Mouse (Mus musculus) stomach, embryonic 16.5 days (tissue): ENCODE measurements around the gene Eif5. TPM values are rescaled to one million over a fixed set of nuclear protein-coding genes. Genes with fewer than 3 reads are reported as not detected.
"Not testable (repeated sequence)": the region's sequence is repeated elsewhere in the genome, so short reads cannot be mapped to it uniquely, and the experiment has no call there.

ENCODE experiments used
- ATAC-seq: fragments of 200-750 bp; cut with Nextera tagmentation; 2 replicates; pipeline ENCODE4 v1.8.0; 2017; ENCODE audit warnings: moderate number of reproducible peaks, moderate TSS enrichment; ENCODE audit not compliant: insufficient read depth, low FRiP score
- H3K27ac ChIP-seq: fragments of 300-500 bp; sonication (generic); 2 replicates; pipeline ENCODE4 v1.5.1; 2014; ENCODE audit warnings: low read length
- H3K27me3 ChIP-seq: fragments of 300-500 bp; sonication (generic); 2 replicates; pipeline ENCODE4 v1.6.1; 2014; ENCODE audit warnings: low read length, control low read depth, mixed read lengths; ENCODE audit not compliant: control insufficient read depth, insufficient read depth
- H3K36me3 ChIP-seq: fragments of 300-500 bp; sonication (generic); 2 replicates; pipeline ENCODE4 v1.6.1; 2014; ENCODE audit warnings: low read length; ENCODE audit not compliant: control insufficient read depth, insufficient read depth
- H3K4me1 ChIP-seq: fragments of 300-500 bp; sonication (generic); 2 replicates; pipeline ENCODE4 v1.6.1; 2014; ENCODE audit warnings: low read length, control low read depth, mixed read lengths; ENCODE audit not compliant: control insufficient read depth, insufficient read depth
- H3K4me2 ChIP-seq: fragments of 300-500 bp; sonication (generic); 2 replicates; pipeline ENCODE4 v1.6.1; 2014; ENCODE audit warnings: low read depth, low read length, mixed read lengths
- H3K4me3 ChIP-seq: fragments of 300-500 bp; sonication (generic); replicated peaks from 2 replicates; pipeline ENCODE4 v1.5.1; 2014; ENCODE audit warnings: mild to moderate bottlenecking, low read length
- H3K9ac ChIP-seq: fragments of 300-500 bp; sonication (generic); 2 replicates; pipeline ENCODE4 v1.6.1; 2014; ENCODE audit warnings: low read length
- H3K9me3 ChIP-seq: fragments of 300-500 bp; sonication (generic); replicated peaks from 2 replicates; pipeline ENCODE4 v1.6.1; 2016; ENCODE audit warnings: low read length, control low read depth; ENCODE audit not compliant: control insufficient read depth
- WGBS: fragments of 180-500 bp; shearing (Covaris S2); extraction: QIAGEN DNeasy Blood & Tissue Kit; methylation state at CpG from one replicate; pipeline ENCODE4 v1.1.7; 2014; 5-methylcytosine and 5-hydroxymethylcytosine counted together
- polyA plus RNA-seq: library from polyadenylated mRNA; unstranded; fragments of >200 nt; fragmentation: Nextera tagmentation; extraction: Ambion mirVana; gene quantifications from 2 replicates; pipeline ENCODE4 v1.2.1, GENCODE M21; 2015

Eif5 gene
- polyA plus RNA-seq, 1 experiment from 2014 or later, result 438 TPM

DNA sequence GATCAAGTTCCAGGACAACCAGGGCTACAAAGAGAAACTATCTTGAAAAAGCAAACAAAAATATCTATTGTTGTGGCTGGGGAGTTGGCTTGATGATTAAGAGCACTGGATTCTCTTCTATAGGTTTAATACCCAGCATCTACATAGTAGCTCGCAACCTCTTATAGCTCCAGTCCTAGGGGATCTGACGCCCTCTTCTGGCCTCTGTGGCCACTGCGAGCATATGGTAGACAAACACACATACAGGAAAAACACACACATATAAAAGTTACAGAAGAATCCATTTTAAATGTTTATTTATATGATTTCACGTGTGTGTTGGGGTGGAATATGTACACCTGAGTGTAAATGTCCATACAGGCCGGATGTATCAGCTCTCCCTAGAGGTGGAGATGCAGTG is 30.8 kb upstream of the Eif5 start:
- Histone ChIP-seq H3K4me1 (peaks cover 3% of the 10 kb centered on the region; the same call in 1 of the 2 replicates), H3K36me3 (no peaks in the 10 kb centered on the region), H3K4me3 (no peak overlapping the region), H3K9ac (no peak overlapping the region), H3K9me3 (no peaks in the 10 kb centered on the region; the same call in 1 of the 2 replicates), H3K27me3 (no peaks in the 10 kb centered on the region), H3K4me2 (no peak overlapping the region), H3K27ac (no peak overlapping the region)
- ATAC-seq, result no peak
- WGBS, result 58% methylated on average over 5 of the region's 5 CpGs

DNA sequence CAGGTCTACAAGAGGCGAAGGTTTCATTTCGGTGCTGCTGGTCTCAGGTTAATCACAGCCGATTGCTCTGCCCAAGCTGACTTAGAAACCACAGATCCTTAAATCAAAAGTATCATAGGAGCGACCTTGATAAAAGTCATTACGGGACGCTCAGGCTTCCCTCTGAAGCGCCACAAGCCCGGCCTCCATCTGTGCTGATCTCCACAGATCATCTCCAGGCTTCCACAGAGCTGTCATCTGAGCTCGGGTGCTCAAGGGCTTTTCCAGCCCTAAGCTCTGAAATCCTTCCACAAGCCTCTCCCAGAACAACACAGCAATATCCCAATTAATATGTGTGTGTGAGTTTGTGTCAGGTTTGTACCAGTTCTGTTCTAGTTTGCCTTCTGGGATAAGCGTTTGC is 29.9 kb upstream of the Eif5 start:
- Histone ChIP-seq H3K4me3 (no peak overlapping the region), H3K27me3 (no peaks in the 10 kb centered on the region), H3K36me3 (no peaks in the 10 kb centered on the region), H3K9me3 (no peaks in the 10 kb centered on the region), H3K9ac (no peak overlapping the region), H3K4me1 (peaks cover 3% of the 10 kb centered on the region; the same call in 1 of the 2 replicates), H3K27ac (no peak overlapping the region), H3K4me2 (no peak overlapping the region)
- WGBS, result 91% methylated on average over 10 of the region's 10 CpGs
- ATAC-seq, result no peak

DNA sequence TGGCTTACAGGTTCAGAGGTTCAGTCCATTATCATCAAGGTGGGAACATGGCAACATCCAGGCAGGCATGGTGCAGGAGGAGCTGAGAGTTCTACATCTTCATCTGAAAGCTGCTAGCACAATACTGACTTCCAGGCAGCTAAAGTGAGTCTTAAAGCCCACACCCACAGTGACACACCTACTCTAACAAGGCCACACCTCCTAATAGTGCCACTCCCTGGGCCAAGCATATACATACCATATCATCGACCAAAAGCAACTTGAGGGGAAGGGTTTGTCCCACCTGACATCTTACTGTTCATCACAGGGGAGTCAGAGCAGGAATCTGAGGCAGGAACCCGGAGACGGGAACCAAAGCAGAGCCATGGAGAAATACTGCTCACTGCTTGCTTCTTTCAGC is 29.4 kb upstream of the Eif5 start:
- H3K9ac ChIP-seq, ATAC-seq, H3K36me3 ChIP-seq, H3K27me3 ChIP-seq, H3K4me2 ChIP-seq, H3K27ac ChIP-seq, H3K4me1 ChIP-seq, H3K9me3 ChIP-seq, H3K4me3 ChIP-seq: not testable (repeated sequence)
- 67% methylated on average over 3 of the region's 3 CpGs for WGBS

DNA sequence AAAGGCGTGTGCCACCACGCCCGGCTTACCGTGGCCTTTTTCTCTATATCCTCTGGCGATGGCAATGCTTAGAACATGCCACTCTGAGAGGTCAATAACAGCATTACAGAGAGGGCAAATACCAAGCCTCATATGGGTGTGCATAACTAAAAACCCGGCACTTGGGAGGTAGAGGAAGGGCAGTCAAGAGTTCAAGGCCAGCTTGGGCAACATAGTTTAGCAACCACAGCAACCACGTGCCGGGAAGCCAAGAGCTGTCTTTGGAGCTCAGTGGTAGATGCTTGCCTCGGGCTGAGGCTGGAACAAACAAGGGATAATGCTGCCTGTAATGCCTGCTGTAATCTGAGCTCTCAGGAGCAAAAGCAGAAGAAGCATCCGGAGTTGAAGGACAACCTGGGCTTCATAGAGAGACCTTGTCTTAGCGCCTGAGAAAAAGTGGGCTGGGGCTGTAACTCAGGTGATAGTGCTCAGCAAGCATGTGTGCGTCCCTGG is 25.2 kb upstream of the Eif5 start:
- Histone ChIP-seq H3K36me3 (no peaks in the 10 kb centered on the region), H3K9ac (no peak overlapping the region), H3K27ac (no peak overlapping the region), H3K27me3 (no peaks in the 10 kb centered on the region), H3K9me3 (no peaks in the 10 kb centered on the region), H3K4me2 (no peak overlapping the region), H3K4me1 (no peaks in the 10 kb centered on the region), H3K4me3 (no peak overlapping the region)
- WGBS, result 88% methylated on average over 12 of the region's 12 CpGs
- no peak for ATAC-seq

DNA sequence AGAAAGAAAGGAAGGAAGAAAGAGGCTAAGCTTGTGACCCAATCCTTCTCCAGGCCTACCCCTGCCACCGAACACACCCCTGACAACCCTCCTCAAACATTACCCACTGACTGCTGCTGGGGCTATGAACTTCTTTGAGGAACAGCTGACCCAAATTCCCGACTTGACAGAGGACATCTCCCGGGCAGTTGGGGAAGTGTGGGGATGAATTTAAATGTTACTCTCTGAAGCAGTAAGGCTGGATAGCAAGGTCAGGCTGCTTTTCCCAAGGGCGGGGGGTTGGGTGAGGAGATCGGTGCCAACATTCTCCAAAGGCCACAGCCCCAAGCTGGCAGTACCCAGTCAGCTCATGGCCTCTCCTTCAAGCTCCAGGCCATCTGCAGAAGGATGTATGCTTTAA is 24.1 kb upstream of the Eif5 start:
- no peak overlapping the region for H3K4me3 ChIP-seq
- H3K9me3 ChIP-seq, result no peaks in the 10 kb centered on the region
- no peaks in the 10 kb centered on the region for H3K4me1 ChIP-seq
- no peak overlapping the region for H3K9ac ChIP-seq
- H3K27ac ChIP-seq, result no peak overlapping the region
- no peaks in the 10 kb centered on the region for H3K27me3 ChIP-seq
- H3K36me3 ChIP-seq, result no peaks in the 10 kb centered on the region
- WGBS, result 73% methylated on average over 5 of the region's 5 CpGs
- no peak for ATAC-seq
- no peak overlapping the region for H3K4me2 ChIP-seq

DNA sequence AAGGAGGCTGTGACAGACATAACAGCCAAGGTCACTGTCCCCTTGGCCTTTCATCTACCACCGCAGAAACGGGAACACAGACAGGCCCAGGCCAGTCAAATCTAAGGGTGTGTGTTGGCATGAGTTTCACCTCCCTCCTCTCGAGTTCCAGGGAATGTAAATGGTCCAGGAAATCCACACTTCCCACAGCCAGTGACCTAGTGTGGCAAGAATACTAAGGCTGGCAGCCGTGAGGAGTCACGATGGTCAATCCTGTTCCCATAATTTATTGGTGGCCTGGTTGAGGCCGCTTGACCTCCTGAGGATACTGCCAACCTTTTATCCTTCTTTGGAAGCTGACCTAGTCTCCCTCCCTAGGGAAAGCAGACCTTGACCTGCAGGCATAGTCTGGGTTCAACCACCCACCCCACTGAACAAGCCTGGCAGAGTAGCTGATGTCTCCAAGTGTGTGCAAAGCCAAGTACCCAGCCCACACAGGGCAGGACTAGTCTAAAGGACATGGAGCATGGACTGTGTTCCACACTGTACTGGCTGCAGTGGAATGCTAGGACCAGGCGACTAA is 23.5 kb upstream of the Eif5 start:
- WGBS, result 65% methylated on average over 7 of the region's 7 CpGs
- Histone ChIP-seq H3K4me3 (no peak overlapping the region), H3K36me3 (no peaks in the 10 kb centered on the region), H3K9me3 (no peaks in the 10 kb centered on the region), H3K4me2 (no peak overlapping the region), H3K4me1 (no peaks in the 10 kb centered on the region), H3K27ac (no peak overlapping the region), H3K9ac (no peak overlapping the region), H3K27me3 (no peaks in the 10 kb centered on the region)
- ATAC-seq, result no peak

DNA sequence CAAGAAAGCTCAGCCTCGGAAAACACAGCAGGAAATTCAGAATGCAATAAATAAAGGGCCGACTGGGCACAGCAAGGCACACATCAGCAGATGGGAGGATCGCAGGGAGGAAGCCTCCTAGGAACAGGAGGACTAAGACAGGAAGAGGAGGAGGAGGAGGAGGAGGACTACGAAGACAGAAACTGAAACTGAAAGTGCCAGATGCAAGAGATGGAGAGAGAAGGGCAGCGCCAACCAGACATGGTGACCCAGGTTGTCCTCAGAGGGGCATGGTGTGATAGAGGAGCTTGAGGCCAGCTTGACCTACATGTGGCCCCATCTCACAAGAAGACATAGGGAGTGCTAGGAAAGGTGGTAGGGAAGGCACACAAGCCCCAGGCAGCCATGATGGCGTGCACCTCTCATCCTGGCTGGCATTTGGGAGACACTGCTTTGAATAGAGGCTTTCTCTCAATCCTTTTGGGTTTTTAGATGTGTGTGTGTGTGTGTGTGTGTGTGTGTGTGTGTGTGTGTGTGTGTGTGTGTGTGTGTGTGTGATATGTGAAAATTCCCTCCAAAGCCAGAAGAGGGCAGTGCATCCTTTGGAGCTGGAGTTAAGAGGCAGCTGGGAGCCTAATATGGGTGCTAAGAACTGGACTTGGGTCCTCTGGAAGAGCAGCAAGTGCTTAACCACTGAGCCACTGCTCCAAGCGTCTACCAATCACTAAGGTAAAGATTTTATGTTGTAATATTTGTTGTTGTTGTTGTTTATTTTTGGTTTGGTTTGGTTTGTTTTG is 22.8 kb upstream of the Eif5 start:
- Histone ChIP-seq H3K9ac (no peak overlapping the region), H3K27ac (no peak overlapping the region), H3K36me3 (no peaks in the 10 kb centered on the region), H3K9me3 (no peaks in the 10 kb centered on the region), H3K4me1 (no peaks in the 10 kb centered on the region), H3K27me3 (no peaks in the 10 kb centered on the region), H3K4me3 (no peak overlapping the region), H3K4me2 (no peak overlapping the region)
- ATAC-seq, result no peak
- WGBS, result 85% methylated on average over 7 of the region's 7 CpGs

DNA sequence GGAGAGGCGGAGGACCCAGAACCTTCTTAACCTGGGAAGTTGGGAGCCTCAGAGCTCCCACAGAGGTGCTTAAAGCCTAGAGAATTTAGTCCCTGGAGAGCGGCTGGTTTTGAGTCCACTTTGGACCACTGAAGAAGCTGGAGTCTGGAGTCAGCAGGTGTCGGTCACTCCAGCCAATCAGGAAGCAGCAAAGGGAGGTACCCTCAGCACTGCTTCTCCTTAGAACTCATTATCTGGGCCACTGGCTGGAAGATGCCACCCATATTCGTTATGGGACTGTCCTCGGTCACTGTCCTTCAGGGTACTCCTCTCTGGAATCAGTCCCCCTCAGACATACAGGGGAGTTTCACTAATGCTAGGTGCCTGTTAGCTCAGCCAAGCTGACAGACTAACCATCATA is 21.9 kb upstream of the Eif5 start:
- Histone ChIP-seq H3K27ac (no peak overlapping the region), H3K27me3 (no peaks in the 10 kb centered on the region), H3K4me2 (no peak overlapping the region), H3K9ac (no peak overlapping the region), H3K4me1 (no peaks in the 10 kb centered on the region), H3K4me3 (no peak overlapping the region), H3K9me3 (no peaks in the 10 kb centered on the region), H3K36me3 (no peaks in the 10 kb centered on the region)
- ATAC-seq, result no peak
- 89% methylated on average over 5 of the region's 5 CpGs for WGBS

DNA sequence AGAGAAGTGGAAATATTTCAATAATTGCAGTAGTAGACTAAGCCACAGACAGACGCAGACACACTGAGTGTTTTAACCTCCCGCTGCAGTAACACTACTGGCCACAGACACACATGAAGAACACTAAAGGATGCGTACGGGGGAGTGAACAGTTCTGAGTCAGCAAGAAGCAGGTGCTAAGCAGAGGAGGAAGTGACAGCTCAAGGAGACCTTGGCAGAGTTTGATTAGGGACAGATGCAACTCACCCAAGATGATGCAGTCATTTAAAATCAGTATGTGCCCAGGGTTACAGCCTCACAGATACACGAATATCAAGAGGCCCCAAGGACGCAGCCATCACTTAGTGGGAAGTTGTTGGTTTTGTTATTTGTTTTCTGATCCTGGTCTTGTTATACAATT is 21.0 kb upstream of the Eif5 start:
- no peak overlapping the region for H3K27ac ChIP-seq
- no peak overlapping the region for H3K9ac ChIP-seq
- no peaks in the 10 kb centered on the region; the same call in 1 of the 2 replicates for H3K9me3 ChIP-seq
- no peaks in the 10 kb centered on the region for H3K4me1 ChIP-seq
- no peak overlapping the region for H3K4me3 ChIP-seq
- H3K36me3 ChIP-seq, result no peaks in the 10 kb centered on the region
- peak; percentile 48; the same call in 1 of the 2 replicates for ATAC-seq
- no peak overlapping the region for H3K4me2 ChIP-seq
- WGBS, result 79% methylated on average over 6 of the region's 6 CpGs
- no peaks in the 10 kb centered on the region for H3K27me3 ChIP-seq
